Mouse (Mus musculus) ES-CJ7 (cell line): ENCODE measurements around the gene Fbxo44.

Experiments used
- DNase-seq: peaks from one replicate; pipeline ENCODE4 v3.0.0; 2011; ENCODE audit warnings: low read depth, low spot score

Gene Fbxo44

DNA sequence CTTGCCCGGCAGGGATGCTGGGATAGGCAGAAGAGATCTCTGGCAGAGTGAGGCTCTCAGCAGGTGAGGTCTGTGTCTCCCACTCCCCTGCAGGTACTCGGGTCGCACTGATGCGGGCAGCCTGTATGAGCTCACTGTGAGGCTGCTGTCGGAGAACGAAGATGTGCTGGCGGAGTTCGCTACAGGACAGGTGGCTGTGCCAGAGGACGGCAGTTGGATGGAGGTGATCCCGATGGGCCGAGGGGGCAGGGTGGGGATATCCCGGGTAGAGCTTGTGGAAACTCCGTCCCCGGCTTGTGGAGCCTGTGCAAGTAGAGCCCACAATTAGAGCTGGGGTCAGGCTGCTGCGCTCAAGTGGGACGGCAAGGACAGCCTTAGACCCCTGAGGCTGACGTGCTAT is 5.3 kb upstream of the Fbxo44 start:
- DNase-seq, result no peak

DNA sequence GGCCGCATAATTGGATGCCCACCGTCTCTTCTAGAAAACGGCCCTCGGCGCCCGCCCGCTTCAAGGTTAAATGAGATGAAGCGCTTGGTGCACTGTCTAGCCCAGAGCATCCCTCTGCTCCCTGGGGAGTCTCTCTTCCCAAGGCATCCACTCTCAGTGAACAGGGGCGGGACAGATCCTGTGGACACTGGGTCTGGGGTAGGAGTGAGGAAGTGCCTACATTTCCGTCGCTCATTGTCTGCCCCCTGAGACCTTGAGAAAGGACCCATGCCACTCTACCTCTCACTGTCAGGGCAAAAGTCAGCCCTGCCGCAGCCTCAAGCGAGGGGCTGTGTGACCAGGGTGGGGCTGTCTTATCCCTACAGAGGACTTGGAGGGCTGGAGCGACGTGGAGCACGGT is 4.2 kb upstream of the Fbxo44 start:
- DNase-seq, result no peak

DNA sequence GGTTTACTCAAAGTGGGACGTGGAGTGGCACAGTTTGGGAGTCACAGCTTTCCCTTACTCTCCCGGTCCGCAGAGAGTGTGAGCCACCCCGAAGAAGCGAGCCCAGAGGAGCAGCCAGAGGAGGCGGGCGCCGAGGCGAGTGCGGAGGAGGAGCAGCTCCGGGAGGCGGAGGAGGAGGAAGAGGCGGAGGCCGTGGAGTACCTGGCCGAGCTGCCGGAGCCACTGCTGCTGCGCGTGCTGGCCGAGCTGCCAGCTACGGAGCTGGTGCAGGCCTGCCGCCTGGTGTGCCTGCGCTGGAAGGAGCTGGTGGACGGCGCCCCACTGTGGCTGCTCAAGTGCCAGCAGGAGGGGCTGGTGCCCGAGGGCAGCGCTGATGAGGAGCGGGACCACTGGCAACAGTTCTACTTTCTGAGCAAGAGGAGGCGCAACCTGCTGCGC is 3.7 kb upstream of the Fbxo44 start:
- peak; percentile 86 for DNase-seq

DNA sequence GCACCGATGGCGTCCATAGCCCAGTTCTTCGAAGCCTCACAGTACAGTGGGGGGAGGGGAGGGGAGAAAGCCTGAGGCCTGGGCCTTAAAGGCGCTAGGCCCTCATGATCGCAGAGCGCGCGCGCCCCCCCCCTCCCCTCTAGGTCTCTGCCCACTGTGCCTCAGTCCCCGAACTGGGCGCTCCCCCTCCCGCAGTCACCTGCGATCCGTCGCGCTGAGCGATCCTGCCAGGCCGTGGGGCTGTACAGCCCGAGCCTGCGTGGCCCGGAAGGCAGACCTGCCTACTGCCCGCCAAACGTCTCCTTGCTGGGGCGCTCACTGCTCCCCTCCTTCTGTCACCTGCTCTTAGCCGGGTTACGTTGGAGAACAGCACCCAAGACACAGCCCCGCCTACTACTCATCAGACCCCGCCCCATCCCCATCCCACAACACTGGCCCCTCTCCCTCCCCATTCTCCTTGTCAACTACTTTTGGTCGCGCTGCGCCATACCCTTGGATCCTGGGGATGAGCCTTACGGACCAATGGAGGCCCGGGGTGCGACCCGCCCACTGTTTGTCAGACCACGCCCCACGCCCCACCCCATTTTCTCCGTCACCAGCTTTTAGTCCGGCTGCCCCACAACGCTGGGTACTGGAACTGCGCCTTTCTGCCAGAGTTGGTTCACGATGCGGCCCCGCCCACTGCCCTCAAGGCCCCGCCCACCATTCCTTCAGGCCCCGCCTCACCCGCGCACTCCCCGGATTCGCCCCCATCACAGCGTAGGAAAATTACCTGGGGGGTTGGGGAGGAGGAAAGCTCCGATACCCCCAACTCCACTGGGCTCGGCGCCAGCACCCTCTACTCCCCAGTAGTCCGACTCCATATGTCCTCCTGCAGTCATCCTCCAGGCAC is 492 bp downstream of the Fbxo44 start:
- peak; percentile 99 for DNase-seq

DNA sequence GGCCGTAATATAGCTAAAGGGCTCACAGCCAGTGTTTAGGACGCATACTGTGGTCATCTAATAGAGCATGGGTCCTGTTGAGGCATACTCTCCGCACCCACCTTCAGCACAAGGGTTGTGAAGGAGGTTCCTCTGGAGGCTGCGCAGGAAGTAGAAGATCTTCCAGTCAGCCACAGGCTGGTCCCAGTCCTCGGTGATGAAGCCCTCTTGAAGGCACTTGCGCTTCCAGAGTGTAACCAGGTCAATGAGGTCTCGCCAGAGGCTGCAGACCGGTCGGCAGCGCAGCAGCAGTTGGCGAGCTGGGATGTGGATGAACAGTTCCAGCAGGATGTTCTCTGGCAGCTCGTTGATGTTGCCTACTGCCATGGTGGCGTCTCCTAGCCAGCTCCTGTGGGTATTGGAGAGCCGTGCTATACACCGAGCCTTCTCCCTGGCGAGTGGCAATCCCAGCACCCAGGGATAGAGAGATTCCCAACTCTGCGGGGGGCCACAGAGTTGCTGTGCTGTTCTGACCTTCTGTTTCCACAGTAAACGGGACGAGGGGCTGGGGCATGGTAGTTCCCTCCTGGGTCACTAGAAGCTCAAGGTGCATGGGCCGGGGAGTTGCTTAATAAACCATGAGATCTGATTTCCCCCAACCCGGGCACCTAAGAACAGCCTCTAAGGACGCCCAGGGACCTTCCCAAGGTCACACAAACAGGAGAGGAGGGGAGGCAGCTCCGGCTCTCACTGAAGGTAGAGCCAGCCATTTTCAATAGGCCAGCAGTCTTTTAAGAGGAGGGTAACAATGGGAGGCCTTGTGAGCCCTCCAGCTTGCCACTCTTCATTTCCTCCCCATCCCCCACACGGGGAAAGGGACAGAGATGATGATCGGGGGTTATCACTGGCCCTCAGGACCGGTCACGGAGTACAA is 1.6 kb downstream of the Fbxo44 start:
- peak; percentile 54 for DNase-seq

DNA sequence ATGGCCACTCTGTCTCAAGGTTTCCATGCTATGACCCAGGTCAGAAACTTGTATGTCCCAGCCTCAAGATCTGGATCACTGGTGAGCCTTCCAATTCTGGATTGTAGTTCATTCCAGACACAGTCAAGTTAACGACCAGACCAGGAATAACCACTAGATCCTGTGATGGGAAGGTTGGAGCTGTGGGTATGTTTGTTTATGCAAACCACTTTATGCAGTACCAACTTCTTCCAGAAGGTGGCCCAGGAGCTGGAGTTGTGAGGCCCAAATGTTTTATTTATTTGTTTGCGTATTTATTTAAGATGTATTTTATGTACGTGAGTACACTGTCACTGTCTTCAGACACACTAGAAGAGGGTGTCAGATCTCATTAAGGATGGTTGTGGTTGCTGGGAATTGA is 5.3 kb downstream of the Fbxo44 start:
- peak; percentile 74 for DNase-seq

DNA sequence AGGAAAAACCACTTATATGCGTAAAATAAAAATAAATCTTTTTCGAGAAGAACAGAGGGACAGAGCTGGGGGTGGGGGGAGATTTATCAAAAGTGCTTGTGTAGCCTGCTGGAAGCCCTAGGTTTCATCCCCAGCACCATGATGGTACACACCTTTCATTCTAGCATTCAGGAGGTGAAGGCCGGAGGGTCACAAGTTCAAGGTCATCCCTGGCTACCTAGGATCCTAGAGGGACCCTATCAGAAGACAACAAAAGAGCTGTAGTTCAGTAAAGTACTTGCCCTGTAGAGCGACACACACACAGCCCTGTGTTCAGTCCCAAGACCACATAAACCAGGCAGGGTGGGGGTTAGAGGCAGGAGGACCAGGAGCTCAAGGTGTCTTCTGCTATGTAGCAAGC is 6.3 kb downstream of the Fbxo44 start:
- peak; percentile 90 for DNase-seq

DNA sequence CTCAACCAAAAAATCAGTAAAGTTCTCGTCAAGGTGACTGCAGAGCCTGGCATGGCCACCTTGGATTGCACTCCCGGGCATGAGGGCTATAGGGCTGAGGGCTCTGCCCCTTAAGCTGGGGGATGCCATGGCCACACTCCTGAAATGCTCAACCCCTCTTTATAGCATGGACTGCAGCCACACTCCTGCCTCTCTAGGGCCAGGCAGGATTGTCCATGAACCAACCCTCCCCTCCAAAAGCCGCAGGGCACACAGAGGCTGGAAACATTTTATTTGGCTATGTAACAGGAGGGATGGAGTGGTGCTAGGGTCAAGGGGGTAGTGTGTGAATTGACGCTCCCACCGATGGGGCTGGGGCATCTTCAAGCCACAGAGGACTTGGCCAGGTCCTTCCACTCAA is 7.7 kb downstream of the Fbxo44 start:
- DNase-seq, result no peak

DNA sequence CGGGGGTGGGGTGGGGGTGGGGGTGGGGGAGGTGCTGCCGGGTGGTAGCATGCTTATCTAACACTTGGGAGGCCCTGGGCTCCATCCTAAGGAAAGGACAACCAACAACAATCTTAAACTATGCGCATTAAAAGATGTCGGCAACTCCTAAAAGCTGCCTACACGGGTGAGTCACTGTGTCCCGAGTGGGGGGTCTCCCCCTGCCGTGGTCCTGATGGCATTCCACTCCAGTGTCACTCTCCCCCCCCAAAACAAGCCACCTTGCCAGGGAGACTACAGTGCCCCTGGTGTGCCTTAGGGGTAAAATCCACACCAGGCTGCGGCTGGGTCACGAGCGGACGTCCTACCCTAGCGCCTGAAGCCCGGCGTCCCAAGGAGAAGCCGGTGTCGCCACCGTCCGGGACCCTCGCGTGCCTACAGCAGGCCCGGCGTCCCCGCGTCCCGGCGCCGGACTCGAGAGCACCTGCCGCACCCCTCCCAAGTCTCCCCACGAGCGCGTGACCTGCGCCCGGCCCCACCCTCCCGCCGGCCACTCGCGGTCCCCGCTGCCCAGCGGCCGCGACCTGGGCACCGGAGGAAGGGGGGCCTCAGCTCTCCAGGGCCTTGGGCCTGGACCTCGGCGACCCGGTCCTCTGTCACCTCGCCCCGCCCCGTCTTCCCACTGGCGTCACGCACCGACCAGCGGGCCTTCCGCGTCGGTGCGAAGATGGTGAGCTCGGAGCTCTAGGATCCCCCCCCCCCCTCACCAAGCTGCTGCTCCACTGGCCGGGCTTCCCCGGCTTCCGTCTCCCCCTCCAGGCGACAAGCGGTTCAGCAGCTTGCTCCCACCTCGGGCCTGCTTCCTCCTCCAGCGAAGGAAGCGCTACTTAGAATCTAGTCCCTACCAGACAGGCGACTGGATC is 8.8 kb downstream of the Fbxo44 start, which contains the start of gene Fbxo6:
TSS of gene Fbxo6 (minus strand) at position 874 of the 902 bp plus-strand sequence.
- peak; percentile 94 for DNase-seq

DNA sequence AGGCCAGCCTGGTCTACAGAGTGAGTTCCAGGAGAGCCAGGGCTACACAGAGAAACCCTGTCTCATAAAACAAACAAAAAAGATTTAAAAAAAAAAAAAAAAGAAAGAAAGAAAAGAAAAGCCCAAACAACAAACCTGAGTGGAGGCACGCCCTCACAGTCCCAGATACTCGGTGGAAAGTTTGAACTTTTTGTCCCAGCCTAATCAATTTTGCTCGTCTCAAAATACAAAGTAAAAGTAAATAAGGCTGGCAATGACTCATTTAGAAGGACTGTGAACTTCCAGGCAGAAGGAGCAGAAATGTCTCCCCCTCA is 9.4 kb downstream of the Fbxo44 start:
- no peak for DNase-seq

DNA sequence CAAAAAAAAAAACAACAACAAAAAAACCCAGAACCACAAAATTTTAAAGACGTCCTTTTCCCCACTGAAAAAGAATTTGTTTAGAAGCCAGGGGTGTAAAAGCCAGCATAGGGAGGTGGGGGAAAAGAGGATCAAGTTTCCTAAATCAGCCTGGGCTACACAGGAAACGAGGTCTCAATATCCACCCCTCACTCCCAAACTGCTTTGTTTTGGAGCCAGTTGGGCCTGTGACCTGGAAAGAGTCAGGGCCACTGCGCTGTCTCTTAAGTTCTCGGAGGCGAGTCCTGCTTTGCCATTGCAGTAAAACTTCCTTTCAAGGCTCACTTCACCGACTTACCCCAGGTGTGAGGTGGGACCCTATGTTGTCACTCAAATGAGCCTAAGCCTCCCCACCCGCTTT is 10.0 kb downstream of the Fbxo44 start:
- no peak for DNase-seq

DNA sequence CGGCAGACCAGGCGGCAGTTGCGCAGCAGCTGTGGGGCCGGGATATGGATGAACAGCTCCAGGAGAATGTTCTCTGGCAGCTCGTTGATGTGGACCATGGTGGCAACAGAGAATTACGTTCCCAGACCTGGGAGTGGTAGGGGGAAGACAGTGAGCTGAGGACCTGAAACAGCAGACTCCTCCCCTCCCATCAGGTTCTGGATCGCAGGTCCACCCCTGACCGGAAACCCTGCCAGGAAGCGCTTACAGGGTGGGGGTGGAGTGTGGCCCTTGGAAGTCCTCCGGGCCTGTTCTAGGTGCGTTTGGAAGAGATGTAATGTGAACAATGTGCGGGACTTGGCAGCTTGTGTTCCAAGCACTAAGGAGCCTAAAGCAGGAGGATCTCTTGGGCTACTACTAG is 10.7 kb downstream of the Fbxo44 start:
- DNase-seq, result peak; percentile 72

DNA sequence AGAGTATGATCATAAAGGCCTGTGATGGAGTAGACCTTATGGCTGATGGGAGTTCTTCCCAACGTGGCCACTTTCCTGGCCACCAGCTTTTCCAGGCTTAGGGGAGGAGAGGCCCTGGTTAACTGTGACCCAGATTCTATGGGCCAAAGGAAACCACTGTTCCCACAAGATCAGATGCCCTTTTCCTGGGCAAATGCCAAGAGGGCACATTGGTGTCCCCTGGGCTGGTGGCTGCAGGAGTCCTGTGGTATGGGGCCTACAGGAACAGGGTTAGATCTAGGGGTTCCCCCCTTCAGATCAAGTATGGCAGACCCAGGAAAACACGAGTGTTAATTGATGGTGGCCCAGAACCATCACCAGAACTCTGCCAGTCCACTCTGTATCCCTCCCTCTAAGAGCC is 12.6 kb downstream of the Fbxo44 start:
- DNase-seq, result no peak

DNA sequence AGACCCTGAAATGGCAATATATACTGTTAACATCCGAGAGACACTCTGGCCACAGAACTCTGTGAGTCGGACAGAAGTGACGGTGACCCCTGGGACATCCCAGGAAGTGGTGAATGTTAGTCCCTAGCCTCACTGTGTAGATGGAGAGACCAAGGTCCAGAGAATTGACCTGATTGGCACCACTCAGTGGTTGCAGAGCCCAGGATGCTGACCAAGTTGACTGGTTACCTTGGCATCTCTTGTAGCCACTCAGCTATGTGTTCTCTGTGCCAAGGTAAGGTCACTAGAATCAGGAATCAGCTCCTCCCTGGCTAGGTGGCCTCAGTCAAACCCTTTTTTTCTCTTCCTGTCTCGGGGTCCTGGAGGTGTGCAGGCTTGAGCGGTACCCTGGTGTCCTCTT is 16.6 kb downstream of the Fbxo44 start:
- DNase-seq, result no peak

DNA sequence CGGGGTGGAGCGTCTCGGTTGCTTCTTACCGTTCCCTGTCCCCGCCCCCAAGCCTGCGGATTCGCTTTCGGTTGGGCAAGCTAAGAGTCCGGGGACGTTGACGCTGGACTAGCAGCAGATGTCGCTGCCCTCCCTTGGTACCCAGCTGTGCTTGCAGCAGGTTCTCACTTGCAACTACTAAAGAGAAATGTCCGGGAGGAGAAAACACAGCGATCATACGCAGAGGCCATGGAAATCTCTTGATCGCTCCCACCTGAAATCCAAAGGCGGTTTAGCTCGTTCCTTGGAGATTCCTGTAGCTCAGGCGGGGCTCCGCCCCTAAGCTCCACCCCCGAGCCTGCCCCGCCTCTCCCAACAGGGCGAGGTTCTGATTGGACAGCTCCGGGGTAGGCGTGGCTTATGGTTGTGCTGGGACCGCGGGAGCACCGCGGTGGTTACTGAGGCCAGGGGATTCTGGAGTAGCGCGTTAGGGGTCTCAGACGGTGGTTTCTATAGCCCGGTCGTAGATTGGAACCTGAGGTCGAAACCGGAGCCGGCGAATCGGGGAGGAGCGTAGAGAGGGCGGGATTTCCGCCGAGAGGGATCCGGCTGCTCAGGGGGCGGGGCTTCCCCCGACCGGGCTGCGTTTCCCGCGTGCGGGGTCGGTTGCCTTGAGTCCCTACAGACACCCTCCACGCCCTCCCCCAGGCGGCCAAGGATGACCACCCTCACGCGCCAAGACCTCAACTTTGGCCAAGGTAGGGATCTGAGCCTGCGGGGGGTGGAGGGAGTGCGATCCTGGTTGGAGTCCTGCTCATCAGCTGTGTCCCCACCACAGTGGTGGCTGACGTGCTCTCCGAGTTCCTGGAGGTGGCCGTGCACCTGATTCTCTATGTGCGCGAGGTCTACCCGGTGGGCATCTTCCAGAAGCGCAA is 19.9 kb downstream of the Fbxo44 start:
- DNase-seq, result peak; percentile 93

DNA sequence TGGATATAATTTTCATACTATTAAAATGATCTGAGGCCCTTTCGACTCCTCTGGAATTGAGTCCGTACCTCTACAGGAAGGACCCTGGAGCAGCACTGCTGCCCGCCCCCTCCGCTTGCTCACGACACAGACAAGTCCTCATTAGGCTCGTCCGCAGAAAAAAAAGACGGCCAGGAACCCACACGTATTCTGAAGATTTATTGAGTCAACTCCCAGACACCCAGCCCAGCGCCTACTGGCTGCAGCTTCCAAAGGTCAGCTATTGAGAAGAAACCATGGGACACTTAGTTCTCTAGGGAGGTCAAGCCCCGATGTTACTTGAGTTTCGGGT is 20.6 kb downstream of the Fbxo44 start:
- DNase-seq, result no peak

DNA sequence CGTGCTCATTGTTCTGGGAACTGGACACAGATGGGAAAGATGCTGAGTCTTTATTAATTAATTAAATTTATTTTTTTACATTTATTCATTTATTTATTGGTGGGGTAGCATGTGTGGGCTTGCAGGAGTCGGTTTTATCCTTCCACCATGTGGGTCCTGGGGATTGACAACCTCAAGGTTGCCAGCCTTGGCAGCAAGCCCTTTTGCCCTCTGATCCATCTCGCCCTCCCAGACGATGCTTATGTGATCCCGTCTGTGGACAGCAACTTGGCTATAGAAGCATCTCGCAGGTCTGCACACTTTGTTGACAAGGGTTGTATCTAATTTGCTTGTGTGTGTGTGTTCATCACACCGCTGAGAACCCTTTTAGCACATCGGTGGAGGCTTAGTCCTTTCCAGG is 22.8 kb downstream of the Fbxo44 start:
- no peak for DNase-seq

DNA sequence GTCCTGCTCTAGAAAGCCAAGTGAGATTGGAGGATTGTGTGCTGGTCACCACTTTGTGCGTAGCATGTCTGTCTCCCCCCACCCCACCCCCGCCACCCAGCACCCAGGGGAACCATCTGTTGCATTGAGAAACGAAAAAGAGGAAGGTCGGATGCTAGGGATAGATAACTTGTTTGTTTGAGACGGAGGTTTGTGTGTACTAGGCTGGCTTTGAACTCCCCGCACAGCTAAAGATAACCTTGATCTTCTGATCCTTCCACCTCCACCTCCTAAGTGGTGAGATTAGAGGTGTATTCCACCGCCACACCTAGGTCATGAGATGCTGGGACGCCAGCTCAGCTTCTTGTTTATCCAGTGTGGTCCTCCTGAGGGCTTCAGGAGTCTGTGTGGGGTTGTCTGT is 25.3 kb downstream of the Fbxo44 start:
- no peak for DNase-seq

DNA sequence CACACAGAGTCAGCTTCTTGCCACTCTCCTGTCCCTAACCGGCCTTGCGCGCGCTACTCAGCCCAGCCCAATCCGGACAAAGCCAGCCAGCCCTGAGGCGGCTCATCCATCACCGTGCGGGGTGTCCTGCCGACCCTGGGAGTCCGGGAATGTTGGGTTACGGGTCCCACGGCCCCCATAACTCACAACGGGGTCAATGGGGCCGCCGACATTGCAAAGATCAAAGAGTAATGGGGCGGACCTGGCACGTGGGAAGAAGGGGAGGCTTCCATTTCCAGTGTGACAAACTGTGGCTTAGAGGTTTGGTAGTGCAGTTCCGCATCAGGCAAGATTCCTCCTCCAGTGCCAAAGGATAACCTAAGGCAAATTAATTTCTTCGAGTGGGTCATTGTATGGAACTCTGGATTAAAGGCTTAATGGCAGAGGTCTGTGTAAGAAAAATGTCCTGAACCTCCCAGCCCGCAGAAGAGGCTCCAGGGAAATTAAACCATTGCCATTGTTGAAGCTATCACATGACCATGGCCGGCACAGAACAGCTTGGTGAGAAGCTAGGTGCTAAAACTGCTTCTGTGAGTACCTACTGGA is 28.7 kb downstream of the Fbxo44 start:
- no peak for DNase-seq
